Mouse (Mus musculus) macrophage (primary cell): ENCODE data around the gene Fmod. TPM values are rescaled to one million over a fixed set of nuclear protein-coding genes. Genes with fewer than 3 reads are reported as not detected.

Experiments used
- H3K27ac ChIP-seq: fragments of 350-480 bp; formaldehyde crosslinking; 2 replicates; pipeline ENCODE4 v1.9.0; 2021
- H3K36me3 ChIP-seq: fragments of 350-480 bp; formaldehyde crosslinking; 2 replicates; pipeline ENCODE4 v1.9.0; 2021; ENCODE audit errors: inconsistent target
- H3K4me3 ChIP-seq: fragments of 350-480 bp; formaldehyde crosslinking; 2 replicates; pipeline ENCODE4 v1.9.0; 2021; ENCODE audit errors: inconsistent target
- H3K79me2 ChIP-seq: fragments of 350-480 bp; formaldehyde crosslinking; 2 replicates; pipeline ENCODE4 v1.9.0; 2021; ENCODE audit errors: inconsistent target
- WGBS: methylation state at CpG from one replicate; pipeline ENCODE4 v1.1.7; 2026; ENCODE audit warnings: inconsistent platforms; ENCODE audit not compliant: missing documents; 5-methylcytosine and 5-hydroxymethylcytosine counted together
- polyA plus RNA-seq: library from polyadenylated mRNA; stranded (reverse); fragments of 250-400 nt; gene quantifications from 3 replicates; pipeline ENCODE4 v1.2.4, GENCODE M21; 2018; ENCODE audit warnings: inconsistent platforms

Gene Fmod
- polyA plus RNA-seq, 1 experiment from 2014 or later, result not detected

DNA sequence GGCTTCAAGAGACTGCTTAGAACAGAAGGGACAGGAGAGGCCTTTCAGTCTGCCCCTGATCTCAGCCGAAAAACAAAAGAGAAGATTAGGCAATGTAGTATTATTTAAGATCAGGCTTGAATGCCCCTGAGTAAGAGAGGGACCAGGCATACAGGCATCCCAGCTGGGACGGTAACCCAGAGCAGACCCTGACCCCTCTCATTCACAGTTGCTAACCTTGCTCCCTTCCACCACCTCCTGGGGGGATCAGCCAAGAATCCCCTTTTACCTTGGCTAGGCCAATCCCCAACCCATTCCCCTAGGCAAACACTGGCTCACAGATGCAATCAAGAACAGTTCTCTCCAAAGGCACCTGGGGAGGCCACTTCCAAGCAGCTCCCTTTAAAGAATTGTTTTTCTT is 39.7 kb downstream of the Fmod start:
- Histone ChIP-seq H3K36me3 (peaks cover 12% of the 10 kb centered on the region; the same call in 1 of the 2 replicates), H3K27ac (no peak overlapping the region), H3K4me3 (no peak overlapping the region), H3K79me2 (peaks cover 30% of the 10 kb centered on the region)
- 93% methylated on average over 2 of the region's 2 CpGs for WGBS

DNA sequence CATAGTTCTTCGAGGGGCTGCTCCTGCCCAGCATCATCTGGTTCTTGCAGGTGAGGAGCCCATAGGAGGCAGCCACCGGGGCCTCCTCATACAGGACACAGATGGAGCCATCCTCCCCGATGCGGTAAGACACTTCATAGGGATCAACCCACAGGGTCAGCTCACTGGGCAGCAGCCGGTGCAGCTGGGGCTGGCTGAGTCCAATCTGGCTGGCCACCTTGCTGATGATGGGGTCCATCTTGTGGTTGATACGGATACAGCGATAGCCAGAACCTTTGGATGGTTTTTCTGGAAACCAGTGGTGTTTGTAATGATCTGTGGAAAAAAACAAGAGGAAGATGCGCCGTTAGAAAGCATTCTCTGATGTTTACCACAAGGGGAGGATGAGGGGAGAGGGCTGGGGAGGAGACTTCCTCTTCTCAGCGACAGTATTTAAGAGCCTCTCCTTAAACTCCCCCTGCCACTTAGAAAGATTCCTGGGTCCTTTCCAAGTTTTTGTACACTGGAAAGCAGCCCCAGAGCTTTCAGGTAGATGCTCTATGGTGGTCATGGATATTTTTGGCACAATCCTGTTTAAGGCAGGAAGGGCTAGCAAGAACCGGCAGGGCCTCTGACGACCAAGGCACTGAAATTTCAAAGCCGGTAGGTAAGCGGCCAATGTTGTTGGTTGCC is 40.5 kb downstream of the Fmod start:
- 16% methylated on average over 14 of the region's 14 CpGs for WGBS
- Histone ChIP-seq H3K4me3 (peak overlapping the region; percentile 94), H3K79me2 (peaks cover 30% of the 10 kb centered on the region), H3K27ac (peak overlapping the region; percentile 71), H3K36me3 (peaks cover 12% of the 10 kb centered on the region; the same call in 1 of the 2 replicates)

DNA sequence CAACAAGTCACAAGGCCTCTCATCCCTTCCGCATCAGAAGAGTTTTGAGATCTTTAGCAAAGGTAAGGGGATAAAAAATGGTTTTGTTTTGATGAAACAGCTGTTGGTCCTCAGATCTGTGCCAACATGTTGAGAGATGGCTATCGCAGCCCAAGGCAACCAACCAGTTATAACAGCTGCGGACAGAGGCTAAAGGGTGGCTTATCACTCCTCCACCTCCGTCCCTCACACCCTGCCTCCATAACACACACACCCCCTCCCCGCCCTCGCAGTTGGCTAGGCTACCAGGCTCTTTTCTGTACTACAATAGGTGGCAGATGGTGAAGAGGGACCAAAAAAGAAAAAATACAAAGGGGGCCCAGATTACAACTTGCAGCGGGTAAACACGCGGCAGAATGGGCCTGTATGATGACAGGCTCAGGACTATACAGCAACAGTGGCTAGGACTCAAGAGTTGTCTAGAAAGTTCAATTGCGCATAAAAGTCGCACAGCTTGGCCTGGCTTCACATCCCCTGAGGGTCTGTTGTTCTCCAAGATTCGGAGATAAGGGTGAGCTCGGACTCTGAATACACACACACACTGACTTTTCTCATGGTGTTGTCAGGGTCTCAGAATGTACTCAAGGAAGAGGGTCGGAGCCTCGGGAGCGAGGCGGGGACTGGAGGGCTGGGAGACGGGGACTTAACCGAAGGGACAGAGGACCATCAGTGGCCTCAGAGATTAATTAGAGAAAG is 41.2 kb downstream of the Fmod start:
- Histone ChIP-seq H3K4me3 (peak overlapping the region; percentile 94), H3K27ac (peak overlapping the region; percentile 71), H3K36me3 (peaks cover 12% of the 10 kb centered on the region; the same call in 1 of the 2 replicates), H3K79me2 (peaks cover 30% of the 10 kb centered on the region)
- 2% methylated on average over 19 of the region's 19 CpGs for WGBS

DNA sequence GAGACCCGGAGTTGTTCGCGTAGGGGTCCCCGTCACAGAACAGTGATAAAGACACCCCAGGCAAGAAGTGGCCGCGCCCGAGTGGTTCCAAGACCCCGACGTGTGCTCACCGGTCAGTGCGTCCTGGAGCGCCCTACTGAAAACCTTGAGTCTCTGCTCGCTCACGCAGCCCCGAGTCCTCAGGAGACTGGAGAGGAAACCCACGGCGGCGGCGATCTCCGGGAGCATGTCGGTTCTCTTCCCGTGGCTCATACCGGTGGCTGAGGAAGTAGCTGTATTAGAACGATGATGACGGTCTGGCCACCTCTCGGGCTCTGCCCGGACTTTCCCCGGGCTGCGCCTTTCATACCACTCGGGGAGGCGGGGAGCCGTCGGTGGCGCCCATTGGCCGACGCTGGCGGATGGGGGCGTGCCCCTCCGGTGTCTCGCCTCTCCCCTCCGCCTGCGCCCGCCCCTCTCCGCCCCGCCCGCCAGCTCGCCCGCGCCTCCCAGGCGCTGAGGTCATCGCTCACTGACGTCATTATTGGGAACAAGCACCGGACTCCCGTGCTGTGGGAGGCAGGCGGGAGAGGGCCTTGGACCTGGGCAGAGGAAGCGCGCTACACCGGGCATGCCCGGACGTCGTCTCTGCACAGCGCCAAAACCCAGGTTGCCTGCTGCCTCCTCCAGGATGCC is 41.9 kb downstream of the Fmod start, which contains the start of gene Btg2:
TSS of gene Btg2 (minus strand) at position 319 of the 675 bp plus-strand sequence.
- Histone ChIP-seq H3K27ac (peak within 1 kb of the TSS; percentile 71), H3K36me3 (peaks cover 12% of the 10 kb centered on the region; the same call in 1 of the 2 replicates), H3K79me2 (peaks cover 30% of the 10 kb centered on the region), H3K4me3 (peak within 1 kb of the TSS; percentile 94)
- under 1% methylated on average over 45 of the region's 62 CpGs for WGBS

DNA sequence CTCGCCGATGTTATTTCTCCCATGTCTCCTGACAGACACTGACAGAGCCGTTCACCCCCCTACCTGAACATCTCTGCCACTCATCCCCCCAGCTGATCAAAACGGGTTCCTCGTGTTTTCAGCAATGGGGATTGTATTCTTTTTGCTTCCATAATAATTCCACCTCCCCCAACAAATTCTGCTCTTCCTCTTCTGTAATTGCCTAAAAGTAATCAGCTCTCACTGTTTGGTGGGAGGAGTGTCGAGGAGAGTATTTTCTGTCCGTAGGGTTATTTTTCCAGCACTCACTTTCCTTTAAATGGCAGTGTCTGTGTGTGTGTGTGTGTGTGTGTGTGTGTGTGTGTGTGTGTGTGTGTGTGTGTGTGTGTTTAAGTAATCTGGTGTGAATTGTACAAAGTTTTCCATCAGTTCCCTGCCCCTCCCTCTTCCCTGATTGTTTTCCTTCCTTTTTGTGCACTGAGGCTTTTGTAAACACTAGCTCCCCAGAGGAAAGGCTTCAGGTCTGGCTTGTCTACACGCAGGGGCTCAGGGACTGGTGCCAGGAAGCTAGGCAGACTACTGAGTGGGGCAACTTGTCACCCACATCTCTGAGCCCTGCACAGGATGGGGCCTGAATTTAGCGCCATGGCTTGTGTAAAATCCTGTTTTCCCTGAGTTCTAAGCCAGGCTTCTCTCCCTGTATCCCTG is 42.6 kb downstream of the Fmod start:
- Histone ChIP-seq H3K79me2 (peaks cover 30% of the 10 kb centered on the region), H3K27ac (peak overlapping the region; percentile 45), H3K4me3 (no peak overlapping the region), H3K36me3 (peaks cover 12% of the 10 kb centered on the region; the same call in 1 of the 2 replicates)
- WGBS, result 13% methylated on average over 7 of the region's 9 CpGs

DNA sequence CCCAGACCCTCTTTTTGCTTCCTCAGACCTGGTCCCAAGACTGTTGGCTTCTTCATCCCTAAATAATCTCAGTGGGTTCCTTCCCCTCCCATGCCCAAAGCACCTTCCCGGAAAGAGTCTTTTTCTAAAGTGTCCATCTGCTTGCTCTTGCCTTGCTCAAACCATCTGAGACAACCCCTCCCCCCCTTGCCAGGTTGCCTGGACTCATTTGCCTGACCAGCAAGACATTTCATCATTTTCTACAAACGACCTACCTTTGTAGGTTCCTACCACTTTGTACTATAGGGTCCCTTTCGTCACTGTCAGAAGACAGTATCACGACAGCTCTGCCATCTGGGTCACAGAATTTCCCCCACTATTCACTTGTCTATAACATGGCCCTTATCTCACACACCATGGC is 43.4 kb downstream of the Fmod start:
- Histone ChIP-seq H3K27ac (no peak overlapping the region), H3K4me3 (no peak overlapping the region), H3K79me2 (peaks cover 30% of the 10 kb centered on the region), H3K36me3 (peaks cover 12% of the 10 kb centered on the region; the same call in 1 of the 2 replicates)
- WGBS, result 89% methylated on average over 3 of the region's 4 CpGs

DNA sequence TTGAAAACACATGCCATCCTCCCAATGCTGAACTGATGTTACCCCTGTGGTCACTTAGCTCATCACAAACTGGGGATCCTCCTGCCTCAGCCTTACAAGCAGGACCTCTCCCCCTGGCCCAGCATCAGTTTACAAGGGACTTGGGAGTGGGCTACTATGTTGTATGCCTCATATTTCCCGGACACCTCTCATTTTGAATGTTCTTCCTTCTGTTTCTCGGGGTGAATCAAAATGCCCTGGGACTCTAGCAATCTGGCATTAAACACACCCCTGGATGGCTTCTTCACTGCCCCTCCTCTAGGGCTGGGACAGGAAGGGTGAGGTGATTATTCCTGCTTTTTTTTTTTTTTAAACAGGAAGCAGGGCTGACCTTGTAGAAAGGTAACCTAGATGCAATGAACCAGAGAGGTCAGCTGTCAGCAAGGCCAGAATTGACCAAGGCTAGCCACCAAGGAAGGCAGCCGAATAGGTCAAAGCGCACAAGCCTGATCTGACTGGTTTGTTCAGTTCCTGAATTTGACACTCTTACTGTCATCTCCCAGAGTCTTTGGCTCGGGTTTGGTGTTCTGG is 43.9 kb downstream of the Fmod start:
- no peak overlapping the region for H3K4me3 ChIP-seq
- no peak overlapping the region for H3K27ac ChIP-seq
- peaks cover 12% of the 10 kb centered on the region; the same call in 1 of the 2 replicates for H3K36me3 ChIP-seq
- peaks cover 29% of the 10 kb centered on the region for H3K79me2 ChIP-seq
- WGBS, result 94% methylated on average over 5 of the region's 5 CpGs

DNA sequence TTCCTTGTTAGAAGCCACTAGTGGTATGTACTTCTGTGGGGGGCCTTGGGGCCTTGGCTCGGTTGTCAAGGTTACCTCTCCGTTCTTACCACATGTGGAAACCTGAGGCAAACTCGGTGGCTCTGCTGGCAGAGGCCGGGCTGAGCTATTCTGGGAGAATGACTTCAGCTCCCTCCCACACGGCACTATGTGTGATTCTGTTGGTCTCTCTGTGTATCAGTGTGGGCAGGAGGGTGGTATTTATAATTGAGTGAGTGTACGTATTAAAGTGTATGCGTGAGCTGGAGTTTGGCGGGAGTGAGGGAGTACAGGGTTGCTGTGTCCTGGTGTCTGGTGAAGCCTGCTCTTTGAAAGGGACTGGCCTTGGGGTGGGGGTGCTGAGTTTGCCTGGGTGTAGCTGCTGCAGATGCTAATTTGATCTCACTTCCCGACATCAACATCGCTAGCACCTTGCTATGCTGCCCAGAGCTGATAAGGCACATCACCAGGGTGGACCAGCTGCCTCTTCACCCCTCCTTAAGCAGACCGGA is 46.0 kb downstream of the Fmod start:
- peaks cover 8% of the 10 kb centered on the region for H3K79me2 ChIP-seq
- no peak overlapping the region for H3K27ac ChIP-seq
- H3K36me3 ChIP-seq, result no peaks in the 10 kb centered on the region
- WGBS, result 58% methylated on average over 11 of the region's 11 CpGs
- H3K4me3 ChIP-seq, result no peak overlapping the region

DNA sequence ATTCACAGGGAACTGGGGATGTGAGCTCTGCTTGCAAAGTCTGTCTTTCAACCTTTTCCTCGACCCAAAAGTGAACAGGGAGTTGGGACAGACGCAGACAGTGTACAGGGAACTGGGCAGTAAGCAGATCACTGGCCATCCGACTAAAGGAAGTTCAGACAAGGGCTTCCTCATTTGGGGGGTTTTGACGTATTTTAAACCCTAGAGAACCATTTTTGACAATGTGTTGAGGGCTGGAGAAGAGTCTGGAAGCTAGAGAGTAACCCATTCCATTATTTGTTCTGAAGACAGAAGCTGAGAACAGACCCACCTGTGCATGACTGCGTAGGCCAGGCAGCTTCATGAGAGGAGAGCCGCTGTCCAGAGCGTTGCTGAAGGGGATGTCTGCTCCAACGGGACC is 46.6 kb downstream of the Fmod start:
- WGBS, result 50% methylated on average over 8 of the region's 8 CpGs
- Histone ChIP-seq H3K79me2 (peaks cover 2% of the 10 kb centered on the region), H3K36me3 (no peaks in the 10 kb centered on the region), H3K27ac (no peak overlapping the region), H3K4me3 (no peak overlapping the region)

DNA sequence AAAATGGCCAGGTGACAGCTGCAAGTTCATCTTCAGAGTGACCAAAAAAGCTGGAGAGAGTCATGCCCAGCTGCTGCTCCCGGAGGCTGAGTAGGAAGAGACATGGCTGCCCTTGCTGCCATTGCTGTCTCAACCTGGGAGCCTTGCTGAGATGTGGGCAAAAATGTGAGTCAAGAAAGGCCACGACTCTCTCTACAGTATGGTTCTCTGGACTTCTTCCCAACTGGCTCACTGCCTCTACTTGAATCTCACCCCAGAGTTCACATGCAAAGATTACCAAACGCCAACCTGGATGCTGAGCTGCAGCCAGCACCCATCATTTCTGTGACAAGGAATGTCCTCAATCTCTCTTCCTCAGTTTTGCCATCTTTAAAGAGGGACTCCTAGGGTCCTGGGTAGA is 47.1 kb downstream of the Fmod start:
- Histone ChIP-seq H3K27ac (no peak overlapping the region), H3K79me2 (no peaks in the 10 kb centered on the region), H3K36me3 (no peaks in the 10 kb centered on the region), H3K4me3 (no peak overlapping the region)
- 87% methylated on average over 3 of the region's 3 CpGs for WGBS

DNA sequence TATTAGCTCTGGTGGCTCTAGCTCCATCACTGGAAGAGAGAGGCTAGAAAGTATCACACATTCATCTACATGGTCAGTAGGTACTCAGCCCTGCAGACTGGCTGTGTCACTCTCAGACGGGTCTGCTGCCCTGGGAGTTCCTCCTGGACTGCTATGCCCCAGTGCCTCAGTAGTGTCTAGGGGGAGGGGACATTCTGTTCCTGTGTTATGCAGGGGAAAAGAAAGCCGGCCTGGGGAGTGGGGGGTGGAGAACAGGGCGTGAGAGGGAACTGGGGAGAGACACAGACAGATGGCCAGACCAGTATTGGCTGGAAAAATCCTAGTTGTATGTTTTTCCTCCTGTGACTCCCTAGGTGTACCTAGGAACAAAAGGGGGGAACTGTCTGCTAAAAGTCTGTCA is 49.0 kb downstream of the Fmod start:
- Histone ChIP-seq H3K79me2 (no peaks in the 10 kb centered on the region), H3K36me3 (no peaks in the 10 kb centered on the region), H3K27ac (no peak overlapping the region), H3K4me3 (no peak overlapping the region)
- 59% methylated on average over 2 of the region's 3 CpGs for WGBS

DNA sequence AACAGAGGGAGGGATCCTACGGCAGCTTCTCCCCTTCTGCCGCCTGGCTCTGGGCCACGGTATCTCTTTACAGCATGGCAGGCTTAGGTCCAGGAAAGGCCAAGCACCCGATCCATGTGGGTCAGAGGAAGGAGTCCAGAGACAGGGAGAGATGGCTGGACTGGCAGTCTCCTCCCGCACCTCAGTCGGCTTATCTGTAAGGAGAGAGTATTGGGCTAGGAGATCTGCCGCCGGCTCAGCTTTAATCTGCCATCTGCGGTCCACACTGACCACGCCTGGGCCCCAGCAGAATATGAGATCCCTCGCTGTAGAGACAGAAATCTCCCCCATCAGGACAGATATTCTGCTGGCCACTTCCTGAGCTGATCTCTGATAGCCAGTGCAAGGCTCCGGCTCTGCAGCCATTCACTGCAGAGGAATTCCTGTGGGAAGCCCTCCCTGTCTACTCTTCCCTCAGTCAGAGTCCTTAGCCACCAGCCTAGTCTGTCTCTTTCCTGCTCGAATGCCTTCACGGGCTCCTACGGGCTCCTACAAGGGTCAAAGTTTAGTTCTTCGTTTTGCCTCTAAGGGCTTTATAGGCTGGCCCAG is 49.9 kb downstream of the Fmod start:
- Histone ChIP-seq H3K27ac (no peak overlapping the region), H3K4me3 (no peak overlapping the region), H3K79me2 (no peaks in the 10 kb centered on the region), H3K36me3 (no peaks in the 10 kb centered on the region)
- whole genome bisulfite sequencing, result 93% methylated on average over 16 of the region's 16 CpGs

DNA sequence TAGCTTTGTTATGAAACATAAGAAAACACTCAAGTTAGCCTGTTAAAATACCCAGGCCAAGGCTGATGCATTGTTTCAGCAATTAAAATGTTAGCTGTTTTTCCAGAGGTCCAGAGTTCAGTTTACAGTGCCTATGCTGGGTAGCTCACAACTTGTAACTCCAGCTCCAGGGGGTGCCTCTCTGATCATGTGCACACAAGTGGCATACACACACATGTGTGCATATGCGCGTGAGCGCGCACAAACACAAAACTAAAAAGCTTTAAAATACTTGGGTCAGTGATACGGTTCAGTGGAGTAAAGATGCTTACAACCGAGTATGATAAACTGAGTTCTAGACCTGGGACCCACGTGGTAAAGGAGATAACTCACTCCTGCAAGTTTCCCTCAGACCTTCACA is 52.0 kb downstream of the Fmod start:
- H3K79me2 ChIP-seq, result no peaks in the 10 kb centered on the region
- no peak overlapping the region for H3K27ac ChIP-seq
- no peaks in the 10 kb centered on the region for H3K36me3 ChIP-seq
- no peak overlapping the region for H3K4me3 ChIP-seq
- WGBS, result 95% methylated on average over 7 of the region's 7 CpGs

DNA sequence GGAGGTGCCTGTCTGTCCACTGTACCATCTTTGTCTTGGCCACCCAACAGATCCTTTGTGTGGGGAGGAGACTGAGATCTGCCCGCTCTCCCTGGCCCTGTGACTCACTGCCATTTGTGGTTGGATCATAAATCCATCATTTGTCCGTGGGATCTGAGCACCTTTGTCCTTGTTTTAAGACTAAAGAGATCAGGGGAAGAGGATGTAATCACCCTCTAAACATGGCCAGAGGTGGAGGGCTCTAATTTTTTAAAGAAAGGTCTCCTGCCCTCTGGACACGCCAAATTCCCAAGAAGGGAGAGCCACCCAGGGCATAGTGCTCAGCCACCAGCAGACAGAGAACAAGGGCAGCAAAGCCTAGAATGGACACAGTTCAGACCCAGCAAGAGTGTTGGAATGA is 54.8 kb downstream of the Fmod start:
- no peak overlapping the region for H3K4me3 ChIP-seq
- H3K27ac ChIP-seq, result no peak overlapping the region
- H3K79me2 ChIP-seq, result no peaks in the 10 kb centered on the region
- H3K36me3 ChIP-seq, result no peaks in the 10 kb centered on the region
- WGBS, result 86% methylated on average over 3 of the region's 3 CpGs
